Mouse (Mus musculus): ENCODE results near the gene Arhgap27. TPM values are rescaled to one million over a fixed set of nuclear protein-coding genes. Genes with fewer than 3 reads are reported as not detected.

Arhgap27 gene
- polyA plus RNA-seq, 1 experiment = 13.2 TPM

DNA sequence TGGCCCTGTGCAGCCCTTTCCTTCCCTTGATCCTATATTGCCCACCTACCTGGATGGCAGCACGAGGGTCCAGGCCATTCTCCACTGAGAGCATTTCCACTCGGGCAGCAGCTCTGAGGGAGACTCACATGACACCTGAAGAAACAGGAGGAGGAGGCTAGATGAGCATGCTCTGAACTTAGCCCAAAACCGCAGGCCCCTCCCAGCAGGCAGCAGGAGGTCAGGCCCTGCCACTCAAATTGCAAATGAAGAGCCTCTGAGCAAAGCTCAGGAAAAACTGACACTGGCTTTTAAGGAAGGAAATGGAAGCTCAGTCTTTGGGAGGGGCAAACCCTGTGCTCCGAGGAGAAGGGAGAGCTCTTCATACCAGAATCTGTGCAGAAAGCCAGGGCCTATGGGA is 40.3 kb upstream of the Arhgap27 start:
- no peak overlapping the region for H3K27ac ChIP-seq (ENCODE audit: insufficient read depth, low read length)
- peaks cover 3% of the 10 kb centered on the region for H3K4me1 ChIP-seq (ENCODE audit: control insufficient read depth, insufficient read depth, low read length)
- TF ChIP-seq CTCF (IDR thresholded peaks at IDR 0.05; ENCODE audit: extremely low read depth, insufficient read depth, low read length) = no peak
- TF ChIP-seq POLR2A (IDR thresholded peaks at IDR 0.05; ENCODE audit: extremely low read depth, insufficient read depth, low read length) = no peak
- H3K4me3 ChIP-seq (ENCODE audit: insufficient read depth, low read length) = no peak overlapping the region

DNA sequence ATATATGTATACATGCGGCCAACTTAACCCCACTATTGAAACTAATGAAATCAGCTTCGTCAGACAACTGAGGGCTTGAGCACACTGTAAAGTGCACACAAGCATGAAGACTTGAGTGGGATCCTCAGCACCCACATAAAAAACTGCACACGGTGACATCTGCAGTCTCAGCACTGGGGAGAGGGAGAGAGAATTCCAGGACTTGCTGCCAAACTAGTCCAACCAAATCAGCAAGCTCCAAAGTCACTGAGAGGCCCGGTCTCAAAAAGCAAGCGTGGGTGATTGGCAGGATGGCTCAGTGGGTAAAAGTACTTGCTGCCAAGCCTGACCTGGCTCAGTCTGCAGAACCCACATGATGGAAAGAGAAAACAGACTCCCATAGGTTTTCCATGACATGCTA is 39.2 kb upstream of the Arhgap27 start:
- Histone ChIP-seq H3K27ac (ENCODE audit: insufficient read depth, low read length) (no peak overlapping the region), H3K4me1 (ENCODE audit: control insufficient read depth, insufficient read depth, low read length) (peaks cover 3% of the 10 kb centered on the region), H3K4me3 (ENCODE audit: insufficient read depth, low read length) (no peak overlapping the region)
- TF ChIP-seq CTCF (IDR thresholded peaks at IDR 0.05; ENCODE audit: extremely low read depth, insufficient read depth, low read length) = no peak
- no peak for TF ChIP-seq POLR2A (IDR thresholded peaks at IDR 0.05; ENCODE audit: extremely low read depth, insufficient read depth, low read length)

DNA sequence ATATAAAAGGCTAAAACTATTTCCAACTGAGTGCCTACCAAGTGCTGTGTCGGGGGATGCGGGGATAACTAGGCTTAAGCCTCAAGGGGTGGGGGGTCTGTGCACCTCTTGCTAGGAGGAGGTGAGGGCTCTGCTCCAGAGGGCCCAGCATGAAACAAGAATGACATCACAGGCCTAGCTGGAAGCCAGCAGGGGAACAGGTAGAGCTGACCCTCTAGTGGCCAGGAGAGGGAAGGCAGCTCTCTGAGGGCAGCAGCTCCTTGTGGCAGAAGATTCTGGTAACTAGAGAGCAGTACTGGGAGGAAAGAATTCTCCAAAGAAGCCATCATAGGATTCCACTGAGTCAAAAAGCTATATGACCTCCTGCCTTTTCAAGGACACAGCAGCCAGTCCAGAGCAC is 38.7 kb upstream of the Arhgap27 start:
- no peak overlapping the region for H3K27ac ChIP-seq (ENCODE audit: insufficient read depth, low read length)
- no peak for TF ChIP-seq POLR2A (IDR thresholded peaks at IDR 0.05; ENCODE audit: extremely low read depth, insufficient read depth, low read length)
- peak; percentile 66 for TF ChIP-seq CTCF (IDR thresholded peaks at IDR 0.05; ENCODE audit: extremely low read depth, insufficient read depth, low read length)
- H3K4me1 ChIP-seq (ENCODE audit: control insufficient read depth, insufficient read depth, low read length) = peaks cover 3% of the 10 kb centered on the region
- no peak overlapping the region for H3K4me3 ChIP-seq (ENCODE audit: insufficient read depth, low read length)

DNA sequence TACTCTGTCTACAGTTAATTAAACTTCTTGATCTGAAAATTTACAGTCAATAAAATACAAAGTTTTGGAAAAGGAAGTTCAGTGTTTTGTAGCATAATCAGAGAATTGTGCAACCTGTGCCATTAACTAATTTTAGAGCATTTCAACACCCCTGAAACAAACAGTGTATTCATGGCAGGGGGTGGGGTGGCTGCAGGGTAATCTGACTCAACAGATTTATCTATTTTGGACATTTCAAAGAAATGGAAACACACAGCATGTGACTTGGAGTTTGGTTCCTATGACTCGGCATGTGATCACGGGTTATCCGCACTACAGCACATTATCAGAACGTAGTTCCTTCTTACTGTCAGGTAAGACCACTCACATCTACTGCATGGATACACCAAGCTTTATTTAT is 36.5 kb upstream of the Arhgap27 start:
- no peak overlapping the region for H3K4me3 ChIP-seq (ENCODE audit: insufficient read depth, low read length)
- no peak overlapping the region for H3K27ac ChIP-seq (ENCODE audit: insufficient read depth, low read length)
- peaks cover 3% of the 10 kb centered on the region for H3K4me1 ChIP-seq (ENCODE audit: control insufficient read depth, insufficient read depth, low read length)
- TF ChIP-seq POLR2A (IDR thresholded peaks at IDR 0.05; ENCODE audit: extremely low read depth, insufficient read depth, low read length) (no peak), CTCF (IDR thresholded peaks at IDR 0.05; ENCODE audit: extremely low read depth, insufficient read depth, low read length) (no peak)

DNA sequence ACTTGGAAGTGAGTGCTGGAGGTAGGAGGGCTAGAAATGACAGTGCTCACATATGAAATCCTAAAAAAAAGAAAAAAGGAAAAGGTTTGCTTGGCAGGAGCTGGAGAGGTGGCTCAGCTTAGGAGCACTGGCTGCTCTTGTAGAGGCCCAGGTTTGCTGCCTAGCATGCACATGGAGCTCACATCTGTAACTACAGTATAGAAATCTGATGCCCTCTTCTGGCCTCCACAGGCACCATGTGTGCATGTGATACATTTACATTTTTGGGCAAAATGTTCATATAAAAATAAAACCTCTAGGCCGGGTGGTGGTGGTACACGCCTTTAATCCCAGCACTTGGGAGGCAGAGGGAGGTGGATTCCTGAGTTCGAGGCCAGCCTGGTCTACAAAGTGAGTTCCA is 35.6 kb upstream of the Arhgap27 start:
- H3K4me3 ChIP-seq (ENCODE audit: insufficient read depth, low read length) = no peak overlapping the region
- peak; percentile 29; the same call in 1 of the 2 replicates for TF ChIP-seq CTCF (IDR thresholded peaks at IDR 0.05; ENCODE audit: extremely low read depth, insufficient read depth, low read length)
- no peak for TF ChIP-seq POLR2A (IDR thresholded peaks at IDR 0.05; ENCODE audit: extremely low read depth, insufficient read depth, low read length)
- H3K27ac ChIP-seq (ENCODE audit: insufficient read depth, low read length) = no peak overlapping the region
- peaks cover 3% of the 10 kb centered on the region for H3K4me1 ChIP-seq (ENCODE audit: control insufficient read depth, insufficient read depth, low read length)

DNA sequence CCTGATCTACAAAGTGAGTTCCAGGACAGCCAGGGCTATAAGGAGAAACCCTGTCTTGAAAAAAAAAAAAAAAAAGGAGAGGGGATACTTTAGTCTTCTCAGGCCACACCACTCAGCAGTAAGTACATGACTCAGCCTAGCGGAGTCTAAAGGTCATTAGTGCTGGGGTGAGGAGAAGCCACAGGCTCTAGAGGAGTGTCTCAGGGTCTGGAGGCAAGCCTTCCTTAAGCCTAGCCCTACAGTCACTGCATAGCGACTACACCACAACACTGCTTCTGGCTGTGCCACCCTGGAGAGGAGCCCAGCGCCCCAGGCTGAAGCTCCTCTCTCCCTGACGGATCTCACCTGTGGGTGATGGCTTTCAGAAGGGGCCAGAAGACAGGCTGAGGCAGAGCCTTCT is 33.2 kb upstream of the Arhgap27 start:
- Histone ChIP-seq H3K27ac (ENCODE audit: insufficient read depth, low read length) (no peak overlapping the region), H3K4me1 (ENCODE audit: control insufficient read depth, insufficient read depth, low read length) (no peaks in the 10 kb centered on the region), H3K4me3 (ENCODE audit: insufficient read depth, low read length) (no peak overlapping the region)
- no peak for TF ChIP-seq POLR2A (IDR thresholded peaks at IDR 0.05; ENCODE audit: extremely low read depth, insufficient read depth, low read length)
- no peak for TF ChIP-seq CTCF (IDR thresholded peaks at IDR 0.05; ENCODE audit: extremely low read depth, insufficient read depth, low read length)

DNA sequence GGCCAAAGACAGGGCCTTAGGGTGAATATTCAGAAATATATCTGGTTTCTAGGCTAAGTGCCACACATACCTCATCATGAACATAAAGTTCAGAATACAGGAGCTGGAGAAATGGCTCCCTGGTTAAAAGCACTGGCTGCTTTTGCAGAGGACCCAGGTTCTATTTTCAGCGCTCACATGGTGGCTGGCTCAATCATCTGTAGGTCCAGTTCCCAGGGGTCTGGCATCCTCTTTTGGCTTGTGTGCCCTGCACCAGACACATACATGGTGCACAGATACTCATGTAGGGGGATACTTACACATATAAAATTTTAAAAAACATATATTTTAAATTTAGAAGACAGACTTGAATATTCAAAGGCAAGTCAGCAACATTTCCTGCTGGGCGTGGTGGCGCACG is 32.7 kb upstream of the Arhgap27 start:
- Histone ChIP-seq H3K4me1 (ENCODE audit: control insufficient read depth, insufficient read depth, low read length) (no peaks in the 10 kb centered on the region), H3K4me3 (ENCODE audit: insufficient read depth, low read length) (no peak overlapping the region), H3K27ac (ENCODE audit: insufficient read depth, low read length) (no peak overlapping the region)
- TF ChIP-seq CTCF (IDR thresholded peaks at IDR 0.05; ENCODE audit: extremely low read depth, insufficient read depth, low read length) (no peak), POLR2A (IDR thresholded peaks at IDR 0.05; ENCODE audit: extremely low read depth, insufficient read depth, low read length) (no peak)

DNA sequence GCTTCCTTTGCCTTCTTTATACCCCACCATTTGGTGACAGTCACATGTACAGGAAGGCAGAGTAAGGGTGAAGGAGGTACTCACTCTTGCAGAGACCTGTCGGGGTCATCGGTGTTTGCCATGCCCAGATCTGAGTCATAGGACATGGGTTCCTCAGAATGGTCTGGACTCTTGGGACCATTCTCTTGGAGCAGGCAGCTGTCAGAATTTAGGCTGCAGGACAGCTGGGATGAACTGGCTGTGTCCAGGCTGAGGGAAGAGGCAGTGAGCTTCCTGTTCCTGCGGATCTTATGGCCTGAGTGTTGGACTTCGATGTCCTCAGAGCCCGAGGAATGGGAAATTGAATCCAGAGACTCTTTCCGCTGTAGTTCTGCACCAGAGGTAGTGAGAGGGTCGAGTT is 31.1 kb upstream of the Arhgap27 start:
- H3K27ac ChIP-seq (ENCODE audit: insufficient read depth, low read length) = no peak overlapping the region
- no peak for TF ChIP-seq CTCF (IDR thresholded peaks at IDR 0.05; ENCODE audit: extremely low read depth, insufficient read depth, low read length)
- H3K4me1 ChIP-seq (ENCODE audit: control insufficient read depth, insufficient read depth, low read length) = no peaks in the 10 kb centered on the region
- no peak overlapping the region for H3K4me3 ChIP-seq (ENCODE audit: insufficient read depth, low read length)

DNA sequence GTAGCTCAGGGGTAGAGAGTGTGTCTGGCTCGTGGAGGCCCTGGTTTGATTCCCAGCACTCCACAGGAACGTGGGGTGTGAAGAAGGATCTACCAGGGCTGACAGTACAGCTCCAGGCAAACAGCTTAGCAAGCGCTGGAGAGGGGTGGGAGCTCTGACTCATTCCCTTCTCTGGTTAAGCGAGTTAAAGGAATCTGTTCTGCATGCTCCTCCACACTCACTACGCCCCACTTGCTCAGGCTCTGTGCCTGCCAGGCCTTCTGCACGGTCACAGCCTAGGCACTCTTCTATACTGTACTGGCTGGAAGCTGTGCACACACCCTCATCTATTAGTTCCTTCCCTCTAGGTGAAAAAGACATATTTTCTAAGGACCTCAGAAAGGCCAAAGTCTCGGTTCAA is 30.5 kb upstream of the Arhgap27 start:
- no peak for TF ChIP-seq POLR2A (IDR thresholded peaks at IDR 0.05; ENCODE audit: extremely low read depth, insufficient read depth, low read length)
- H3K27ac ChIP-seq (ENCODE audit: insufficient read depth, low read length) = no peak overlapping the region
- H3K4me3 ChIP-seq (ENCODE audit: insufficient read depth, low read length) = no peak overlapping the region
- no peaks in the 10 kb centered on the region for H3K4me1 ChIP-seq (ENCODE audit: control insufficient read depth, insufficient read depth, low read length)

DNA sequence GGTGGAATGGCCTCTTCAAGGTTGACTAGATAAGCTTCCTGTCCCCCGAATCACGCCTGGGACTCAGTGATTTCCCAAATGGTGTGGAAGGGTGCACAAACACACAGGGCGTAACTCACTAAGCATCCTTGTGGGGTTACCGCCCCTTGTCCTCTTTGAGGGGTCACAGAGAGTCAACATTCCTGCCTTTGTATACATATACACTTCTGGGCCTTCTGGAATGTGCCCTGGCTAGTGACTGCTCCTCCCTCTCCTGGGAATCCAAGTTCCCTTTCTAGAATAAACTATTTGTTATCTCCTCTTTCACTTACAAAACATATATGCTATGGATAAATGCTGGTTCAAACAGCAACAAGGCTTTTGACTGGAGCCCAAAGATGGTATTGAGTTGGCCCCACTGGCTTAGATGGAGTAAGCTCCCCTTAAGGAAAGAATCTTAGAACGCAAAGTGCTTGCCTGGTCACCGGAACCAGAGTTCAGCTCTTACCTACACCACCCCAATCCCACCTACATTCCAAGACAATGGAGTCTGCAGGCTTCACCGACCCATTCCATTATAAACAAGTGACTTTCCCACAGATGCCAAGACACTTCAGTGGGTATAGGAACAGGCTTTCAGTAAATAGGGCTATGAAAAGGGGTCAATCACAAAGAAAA is 24.5 kb upstream of the Arhgap27 start:
- no peak overlapping the region for H3K27ac ChIP-seq (ENCODE audit: insufficient read depth, low read length)
- H3K4me3 ChIP-seq (ENCODE audit: insufficient read depth, low read length) = no peak overlapping the region
- H3K4me1 ChIP-seq (ENCODE audit: control insufficient read depth, insufficient read depth, low read length) = peaks cover 3% of the 10 kb centered on the region; the same call in 1 of the 2 replicates
- TF ChIP-seq POLR2A (IDR thresholded peaks at IDR 0.05; ENCODE audit: extremely low read depth, insufficient read depth, low read length) (no peak), CTCF (IDR thresholded peaks at IDR 0.05; ENCODE audit: extremely low read depth, insufficient read depth, low read length) (no peak)
